Mouse (Mus musculus) layer of hippocampus, postnatal 10 days (tissue): ENCODE measurements at regions not wholly inside any gene's neighbourhood (a gene's known extent, or its start where the extent isn't known, plus 50 kb on each side); places are given as distances from the start of the nearest gene placed in this dataset.
"Not testable (repeated sequence)": the region's sequence is repeated elsewhere in the genome, so short reads cannot be mapped to it uniquely, and the experiment has no call there.

Experiments used
- DNase-seq, 2 experiments: peaks; one replicate each; pipeline ENCODE4 v3.0.0; 2021; ENCODE audit warnings: low spot score in 2 of 2

DNA sequence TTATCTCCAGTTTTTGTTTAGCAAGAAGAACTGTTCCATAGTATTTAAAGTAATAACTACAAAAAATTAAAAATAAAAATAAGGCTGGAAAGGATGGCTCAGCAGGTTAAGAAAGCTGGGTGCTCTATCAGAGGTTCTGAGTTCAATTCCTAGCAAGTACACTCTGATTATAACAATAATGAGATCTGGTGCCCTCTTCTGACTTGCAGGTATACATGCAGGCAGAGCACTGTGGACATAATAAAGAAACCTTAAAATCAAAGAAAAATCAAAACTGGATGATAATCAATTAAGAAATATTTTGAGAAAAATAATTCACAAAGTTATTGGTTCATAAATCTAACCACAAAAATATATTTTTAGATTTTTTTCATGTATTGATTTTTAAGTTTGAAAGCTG, 346.7 kb upstream of the Cdh8 start:
- no peak for DNase-seq

DNA sequence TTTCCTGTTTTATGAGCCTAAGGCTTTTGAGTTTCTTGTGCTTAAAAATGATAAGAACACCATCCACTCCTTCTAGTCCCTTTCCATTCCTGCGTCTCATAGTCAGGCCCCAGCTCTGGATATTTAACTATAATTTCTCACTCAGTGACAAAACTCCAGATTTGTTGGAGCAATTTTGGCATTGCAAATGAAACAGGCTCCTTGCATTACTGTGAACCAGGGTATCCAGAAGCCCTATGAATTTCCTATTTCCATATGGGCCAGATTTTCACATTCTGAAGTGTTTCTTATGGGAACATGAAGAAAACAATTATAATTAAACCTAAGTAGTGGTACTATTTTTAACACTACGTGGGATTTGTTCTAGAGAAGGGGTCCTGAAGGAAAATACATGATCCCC, 319.9 kb upstream of the Cdh8 start:
- no peak for DNase-seq

DNA sequence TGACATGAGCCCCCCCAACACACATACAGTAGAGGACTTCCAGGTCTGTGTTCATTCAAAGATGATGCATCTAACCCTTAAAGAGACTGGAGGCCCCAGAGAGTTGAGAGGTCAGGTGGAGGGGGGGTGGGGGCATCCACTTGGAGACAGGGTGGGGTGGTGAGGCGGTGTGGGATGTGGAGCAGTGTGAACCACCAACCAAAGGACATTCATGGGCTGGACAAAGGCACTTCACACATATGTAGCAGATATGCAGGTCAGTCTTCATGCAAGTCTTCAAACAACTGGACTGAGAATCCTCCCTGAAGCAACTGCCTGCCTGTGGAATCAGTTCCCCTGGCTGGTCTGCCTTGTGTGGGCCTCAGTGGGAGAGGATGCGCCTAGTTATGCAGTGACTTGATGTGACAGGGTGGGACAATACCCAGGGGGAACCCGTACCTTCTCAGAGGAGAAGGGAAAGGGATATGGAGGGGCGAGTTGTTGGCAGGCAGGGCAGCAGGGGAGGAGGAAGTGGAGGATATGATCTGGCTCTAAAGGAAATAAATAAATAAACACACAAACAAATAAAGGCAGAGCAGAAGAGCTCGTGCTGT, 308.5 kb upstream of the Cdh8 start:
- no peak for DNase-seq

DNA sequence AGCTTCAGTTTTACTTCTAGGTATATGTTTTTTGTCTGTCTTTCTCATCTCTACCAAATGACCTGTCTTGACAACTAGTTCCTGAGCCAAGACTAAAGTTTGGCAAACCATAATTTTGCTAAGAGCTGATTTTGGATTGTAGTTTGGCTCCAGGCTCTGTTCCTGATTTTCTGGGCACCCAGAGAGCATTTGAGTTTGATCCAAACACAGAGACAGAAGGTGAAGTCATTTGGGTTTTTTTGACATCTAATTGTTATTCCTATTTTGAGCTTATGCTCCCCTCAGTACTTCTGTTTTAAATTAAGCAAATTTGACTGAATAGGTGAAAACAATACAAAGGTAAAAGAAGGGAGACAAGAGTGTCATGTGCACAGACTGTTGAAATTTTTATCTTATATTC, 302.7 kb upstream of the Cdh8 start:
- peak; percentile 7 to 24 for DNase-seq

DNA sequence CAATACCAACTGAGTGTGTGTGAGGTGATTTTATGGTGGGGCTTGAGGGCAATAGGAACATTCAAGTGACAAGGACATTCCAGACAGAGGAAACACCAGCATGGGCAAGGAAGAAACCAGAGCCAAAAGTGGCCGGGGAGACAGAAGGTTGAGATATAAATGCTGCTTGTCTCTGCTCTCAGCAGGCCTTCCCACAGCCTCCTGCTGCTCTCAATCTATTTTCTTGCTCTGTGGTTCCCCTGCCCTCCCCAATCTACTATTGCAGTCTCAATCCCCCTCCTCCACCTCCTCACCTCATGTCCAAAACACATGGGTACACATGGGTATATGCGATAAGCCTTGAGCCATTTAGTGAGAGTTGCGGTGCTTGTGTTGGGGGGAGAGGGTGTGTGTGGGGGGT, 265.4 kb upstream of the Cdh8 start:
- no peak for DNase-seq

DNA sequence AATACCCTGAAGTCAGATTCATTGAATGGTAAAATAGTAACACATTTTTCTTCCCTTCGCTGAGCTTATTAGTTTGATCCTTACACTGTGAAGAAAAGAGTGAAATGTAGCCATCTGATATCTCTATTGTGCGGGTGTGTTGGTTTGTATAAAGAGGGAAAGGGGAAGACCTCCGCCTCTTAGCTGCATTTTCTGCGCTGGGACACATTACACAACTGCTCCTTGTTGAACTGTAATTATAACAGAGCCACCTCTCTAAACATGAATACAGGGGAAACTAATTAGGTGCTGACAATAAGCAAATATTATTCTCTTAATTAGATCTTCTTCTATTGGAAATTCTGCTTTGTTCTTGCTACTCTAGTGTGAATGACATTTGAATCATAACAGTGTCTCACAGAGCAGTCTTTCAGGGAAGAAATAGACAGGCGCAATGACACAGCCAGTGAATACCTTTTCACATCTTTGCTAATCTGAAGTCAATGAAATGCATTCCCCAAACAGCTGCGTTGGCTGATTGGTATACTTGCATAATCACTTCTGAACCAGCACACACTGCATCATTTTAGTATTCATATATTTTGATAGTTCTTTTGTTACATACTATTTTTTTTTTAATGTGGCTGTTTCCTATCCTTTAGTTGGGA, 263.1 kb upstream of the Cdh8 start:
- DNase-seq: not testable (repeated sequence)

DNA sequence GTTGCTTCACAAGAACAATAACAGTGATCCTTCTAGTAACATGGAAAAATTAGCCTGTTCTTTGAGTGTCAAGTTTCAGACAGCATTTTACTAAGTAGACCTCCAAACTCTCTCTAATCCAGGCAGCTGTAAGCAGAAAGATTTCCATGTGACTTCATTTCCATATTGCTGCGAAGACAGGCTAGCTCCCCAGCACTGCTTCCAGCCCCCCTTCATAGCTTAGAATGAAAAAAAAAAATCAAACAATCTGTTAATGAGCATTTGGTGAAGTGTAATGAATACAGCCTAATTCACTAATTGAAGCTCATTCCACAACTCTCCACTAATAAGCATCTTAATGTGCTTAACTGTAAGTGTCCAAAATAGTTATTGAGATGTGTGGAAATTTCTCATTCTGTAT, 251.4 kb upstream of the Cdh8 start:
- DNase-seq: not testable (repeated sequence)

DNA sequence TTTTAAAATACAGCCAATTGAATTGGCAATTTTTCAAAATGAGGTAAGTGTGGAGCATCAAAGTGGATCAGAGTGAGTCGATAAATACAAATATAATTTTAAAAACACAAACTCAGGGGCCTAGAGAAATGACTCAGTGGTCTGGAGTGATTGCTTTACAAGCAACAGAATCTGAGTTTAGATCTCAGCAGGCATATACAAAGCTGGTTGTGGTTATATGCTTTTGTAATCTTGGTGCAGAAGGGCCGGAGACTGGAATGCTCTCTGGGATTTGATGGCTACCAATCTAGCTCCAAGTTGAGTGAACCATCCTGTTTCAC, 235.0 kb upstream of the Cdh8 start:
- no peak for DNase-seq

DNA sequence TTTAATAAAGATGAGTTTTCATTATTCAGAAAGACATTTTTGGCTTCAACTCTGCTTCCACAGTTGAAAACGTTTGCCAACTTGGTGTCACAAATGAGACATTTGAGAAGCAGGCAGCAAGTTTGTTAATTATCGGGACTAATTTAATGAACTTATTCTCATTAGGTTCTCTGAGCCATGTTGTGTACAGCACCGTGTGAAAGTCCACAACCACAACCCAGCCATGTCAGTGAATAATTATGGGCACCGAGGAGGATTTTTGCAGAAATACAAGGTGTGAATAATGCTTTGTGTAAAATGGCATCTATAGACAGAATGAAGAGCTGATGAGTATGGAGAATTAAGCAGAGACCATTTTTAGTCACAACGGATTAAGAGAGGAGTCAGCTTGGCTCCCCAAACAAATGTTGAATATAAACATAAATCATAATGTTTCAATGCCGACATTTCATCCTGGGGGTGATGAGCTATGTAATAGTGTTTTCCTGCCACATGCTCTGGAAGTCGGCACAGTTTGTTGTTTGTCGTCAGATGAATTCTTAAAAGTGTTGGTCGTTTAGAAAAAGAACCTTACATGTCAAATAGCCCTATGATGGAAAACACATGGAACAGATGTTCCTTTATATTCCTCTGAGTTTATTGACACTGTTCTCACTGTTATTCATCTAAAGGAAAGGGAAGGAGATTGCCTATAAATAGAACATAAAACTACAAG, 234.5 kb upstream of the Cdh8 start:
- no peak for DNase-seq

DNA sequence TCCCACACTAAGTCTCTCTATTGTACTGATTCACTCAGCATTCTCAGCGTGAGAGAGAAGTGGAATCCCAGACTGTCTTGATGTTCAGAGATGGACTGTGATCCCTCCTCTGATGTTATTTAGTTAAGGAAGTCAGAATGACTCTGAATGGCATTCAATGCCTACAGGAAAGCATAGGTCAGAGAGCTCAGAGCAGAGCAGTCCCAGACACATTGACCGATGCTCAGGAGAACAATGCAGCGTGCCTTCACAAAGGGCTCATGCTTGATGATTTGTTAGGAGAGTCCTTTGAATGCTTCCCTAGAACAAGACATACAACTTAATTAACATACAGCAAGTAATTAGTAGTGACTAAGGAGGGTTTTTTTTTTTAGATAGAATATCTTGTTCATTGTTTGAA, 224.3 kb upstream of the Cdh8 start:
- DNase-seq: no peak

DNA sequence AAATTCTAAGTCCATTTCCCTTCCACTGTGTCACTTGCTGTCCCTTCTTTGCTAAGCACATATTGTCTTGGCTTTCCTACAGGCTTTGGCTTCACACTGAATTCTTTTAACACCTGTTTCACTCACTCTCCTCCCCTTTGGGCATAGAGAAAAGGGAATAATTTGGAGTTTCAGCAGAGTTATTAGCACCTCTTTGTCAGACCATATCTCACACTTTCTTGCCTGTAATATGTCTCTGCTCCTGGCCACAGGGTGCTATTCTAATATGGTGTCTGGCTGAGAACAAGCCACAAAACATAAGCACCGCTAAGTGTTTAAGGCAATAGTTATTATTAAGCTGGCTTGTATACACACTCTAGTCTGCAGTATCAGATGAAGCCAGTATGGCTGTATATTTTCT, 214.7 kb upstream of the Cdh8 start:
- DNase-seq: not testable (repeated sequence)

DNA sequence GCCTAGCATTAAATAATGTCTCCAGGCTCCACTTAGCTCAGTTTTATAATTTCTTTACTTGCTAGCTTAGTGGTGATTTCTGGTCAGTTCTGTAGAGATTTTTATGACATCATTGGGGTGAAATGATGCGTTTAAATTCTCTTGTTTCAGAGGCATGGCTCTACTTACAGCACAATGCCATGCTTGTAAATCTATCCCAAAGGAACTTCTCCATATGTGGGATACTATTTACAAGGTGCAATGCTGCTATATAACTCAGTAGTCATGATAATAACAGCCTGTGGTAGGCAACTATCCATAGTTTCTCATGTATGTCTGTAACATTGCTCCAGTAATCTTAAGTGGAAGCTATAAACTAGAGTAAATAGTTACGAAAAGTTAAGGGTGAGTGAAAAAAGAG, 205.4 kb upstream of the Cdh8 start:
- no peak for DNase-seq

DNA sequence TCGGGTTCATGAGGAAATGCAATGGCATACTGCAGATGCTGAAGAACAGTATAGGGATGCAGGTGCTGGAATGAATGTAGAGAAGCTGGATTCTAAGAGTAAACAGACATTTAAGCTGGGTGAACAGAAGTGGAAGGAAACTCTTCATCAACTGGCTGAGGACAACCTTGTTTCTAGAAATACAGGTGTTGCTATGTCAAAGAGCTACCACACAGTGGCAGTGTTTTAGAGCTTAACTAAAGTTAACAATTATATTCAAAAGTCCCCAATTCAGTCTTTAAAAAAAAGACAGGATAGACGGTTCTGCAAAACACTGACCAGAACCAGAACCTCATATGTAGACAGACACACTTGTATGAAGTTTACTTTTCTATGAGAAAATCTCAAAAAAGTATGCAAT, 188.1 kb upstream of the Cdh8 start:
- peak; percentile 6 to 17 for DNase-seq

DNA sequence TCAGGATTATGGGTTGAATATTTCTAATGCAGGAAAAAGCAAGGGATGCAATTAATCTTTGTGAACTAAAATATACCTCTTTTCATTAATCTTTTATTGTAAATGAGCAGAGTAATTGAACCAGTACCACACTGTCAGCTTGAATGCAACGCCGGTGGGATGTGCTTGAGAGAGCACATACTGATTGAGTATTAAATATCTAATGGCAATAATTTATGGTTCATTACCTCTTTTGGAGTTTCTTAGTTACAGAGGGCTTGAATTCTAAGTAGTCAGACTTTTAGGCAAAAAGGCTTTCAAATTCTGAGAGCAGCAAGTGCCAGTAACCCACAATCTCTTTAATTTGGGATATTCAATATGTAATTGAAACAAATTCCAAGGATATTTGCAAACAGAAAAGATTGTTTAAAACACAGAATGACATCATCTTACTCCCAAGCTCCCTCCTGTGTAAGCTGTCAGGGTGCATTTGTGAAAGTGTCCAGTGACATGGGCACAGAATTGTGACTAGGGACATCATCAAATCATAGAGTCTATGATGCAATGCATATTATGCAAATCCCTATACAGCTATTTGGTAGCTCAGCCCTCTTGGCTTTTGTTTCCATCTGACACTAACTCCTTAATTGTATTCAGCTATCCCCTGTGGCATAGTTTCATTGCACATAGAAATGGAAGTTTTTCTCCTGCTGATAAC, 175.2 kb upstream of the Cdh8 start:
- DNase-seq: no peak

DNA sequence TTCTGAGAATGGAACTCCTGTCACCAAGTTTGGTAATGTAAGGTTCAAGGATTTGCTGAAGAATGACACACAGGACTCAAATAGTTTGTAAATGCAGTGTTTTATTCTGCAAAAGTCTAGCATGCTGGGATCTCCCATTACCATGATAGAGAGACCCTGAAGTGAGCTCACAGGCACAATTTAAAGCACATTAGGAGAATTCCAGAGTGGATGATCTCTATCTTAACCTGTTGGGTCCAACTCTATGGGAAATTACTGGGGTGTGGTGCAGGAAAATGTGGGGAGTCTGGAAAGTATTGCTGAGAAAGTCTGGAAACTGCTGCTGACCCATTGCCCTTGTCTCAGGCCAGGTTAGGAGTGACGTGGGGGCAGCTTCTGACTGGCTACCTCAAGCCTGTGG, 127.8 kb upstream of the Cdh8 start:
- DNase-seq: no peak

DNA sequence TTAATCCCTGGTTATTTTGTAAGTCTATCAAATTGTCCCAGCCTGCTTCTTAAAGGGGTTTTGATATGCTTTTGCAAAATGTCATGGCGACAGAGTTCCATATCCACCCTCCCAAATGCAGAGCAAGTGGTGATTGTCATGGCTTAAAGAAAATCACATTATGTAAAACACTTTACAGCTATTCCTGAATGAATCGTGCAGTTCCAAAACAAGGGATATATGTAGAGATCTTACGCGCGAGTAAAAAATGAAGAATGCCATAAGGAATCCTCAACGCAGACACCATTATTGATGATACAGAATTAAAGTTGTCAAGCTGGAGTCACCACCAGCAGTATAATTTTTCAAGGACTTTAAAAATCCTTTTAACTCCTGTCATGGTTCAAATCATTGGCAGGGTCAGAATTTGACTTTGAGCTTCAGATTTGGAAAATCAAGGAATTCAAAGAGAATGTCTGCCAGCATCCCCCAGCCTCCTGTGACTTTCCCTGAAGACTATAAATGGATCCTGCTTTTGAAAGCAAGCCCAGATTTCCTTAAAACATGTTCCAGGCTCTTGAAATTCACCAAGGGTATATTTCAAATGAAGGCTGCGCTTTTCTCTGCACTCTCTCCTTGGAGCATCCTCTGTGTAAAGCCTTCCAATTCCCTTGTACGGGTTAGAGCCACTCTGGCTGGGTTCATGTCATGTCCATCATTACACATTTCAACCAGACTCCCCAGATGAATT, 116.6 kb upstream of the Cdh8 start:
- DNase-seq: peak in 1 of 2 experiments; percentile 9

DNA sequence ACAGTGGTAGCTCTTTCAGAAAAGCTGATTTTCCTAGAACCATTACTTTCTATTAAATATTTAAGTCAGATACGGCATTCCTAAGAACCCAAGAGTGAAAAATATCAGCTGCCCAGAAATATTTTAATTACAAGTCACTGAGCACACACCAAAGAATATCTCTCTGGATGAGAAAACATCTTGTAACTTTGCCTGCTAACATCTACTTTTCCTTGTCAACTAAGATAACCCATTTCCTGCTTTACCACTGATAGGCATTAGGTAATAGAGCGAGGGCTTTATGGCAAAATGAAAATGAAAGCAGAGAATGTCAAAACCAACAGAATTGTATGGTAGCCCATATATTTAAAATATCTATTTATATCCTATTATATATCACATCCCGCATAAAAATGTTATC, 85.8 kb upstream of the Cdh8 start:
- no peak for DNase-seq
